ENCODE assay signal across 10 mouse cellular contexts in the genomic region with DNA sequence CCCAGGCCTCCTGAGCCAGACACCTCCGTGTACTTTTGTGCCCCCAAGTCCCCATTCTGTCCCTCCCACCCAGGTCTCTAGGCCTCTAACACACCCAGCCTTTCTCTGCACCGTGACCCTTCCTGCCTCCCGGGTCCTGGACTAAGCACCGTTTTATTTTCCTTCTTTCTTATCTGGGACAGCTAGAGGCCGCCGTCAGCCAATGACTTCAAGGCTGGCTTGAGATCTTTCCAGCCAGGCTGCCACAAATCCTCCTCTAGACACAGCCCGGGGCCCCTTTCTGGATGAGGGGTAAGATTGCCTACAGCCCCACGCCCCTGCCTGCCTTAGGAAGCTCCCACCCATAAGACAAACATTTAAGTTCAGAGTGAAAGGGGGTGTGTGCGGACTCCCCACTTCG. TPM values are rescaled to one million over a fixed set of nuclear protein-coding genes. Genes with fewer than 3 reads are reported as not detected.
DNase-seq lines count a peak whose midpoint lies in the region; ATAC-seq lines count a peak whose summit lies in the region.
"Had no signal": no experiment of that assay in that cellular context is flagged by ENCODE, and none has a peak within 500 bp of the region (broad histone marks: within the 10 kb centered on the region; RNA-seq: fewer than 3 reads in every experiment).

No protein-coding gene starts in this region.

- H3K27me3 ChIP-seq in kidney, embryonic 14.5 days (ENCODE audit: control insufficient read depth, insufficient read depth, low read length) = no peaks in the 10 kb centered on the region
- H3K27me3 ChIP-seq in embryonic facial prominence, embryonic 10.5 days (replicated peaks; ENCODE audit: low read depth, poor library complexity, severe bottlenecking) = peaks cover 52% of the 10 kb centered on the region
- H3K27me3 ChIP-seq in heart, embryonic 11.5 days (ENCODE audit: control insufficient read depth, insufficient read depth, low read length) = no peaks in the 10 kb centered on the region
- H3K27me3 ChIP-seq in liver, embryonic 12.5 days (replicated peaks) = peaks cover 33% of the 10 kb centered on the region

- H3K9ac ChIP-seq in kidney, embryonic 14.5 days (ENCODE audit: low read depth, low read length) = no peak overlapping the region; the same call in 1 of the 2 replicates
- peak overlapping the region; percentile 82 for H3K9ac ChIP-seq in heart, embryonic 11.5 days (ENCODE audit: low read depth, low read length)
- peak overlapping the region; percentile 24; the same call in 1 of the 2 replicates for H3K9ac ChIP-seq in liver, embryonic 12.5 days

- WGBS in kidney, embryonic 14.5 days = 15% methylated on average over 10 of the region's 10 CpGs
- 43% methylated on average over 10 of the region's 10 CpGs for WGBS in embryonic facial prominence, embryonic 10.5 days
- 13% methylated on average over 10 of the region's 10 CpGs for WGBS in heart, embryonic 11.5 days (ENCODE audit: insufficient replicate concordance)
- WGBS in liver, embryonic 12.5 days (ENCODE audit: insufficient replicate concordance) = 15% methylated on average over 10 of the region's 10 CpGs

- ATAC-seq in kidney, embryonic 14.5 days (ENCODE audit: low FRiP score, low TSS enrichment) = no peak
- ATAC-seq in heart, embryonic 11.5 days (replicated peaks; ENCODE audit: insufficient number of reproducible peaks, low FRiP score, low TSS enrichment) = 0 out of 2 replicates have a peak, but pooled peaks have one; percentile 8
- ATAC-seq in liver, embryonic 12.5 days = no peak
- ATAC-seq in granulocyte monocyte progenitor cell, adult 5-6 weeks (replicated peaks; ENCODE audit: poor library complexity, severe bottlenecking) = no peak
- ATAC-seq: CD4-positive, CD25-positive, alpha-beta regulatory T cell, adult 4 months had no signal

- H3K4me1 ChIP-seq in kidney, embryonic 14.5 days (ENCODE audit: control insufficient read depth, insufficient read depth, low read length) = peaks cover 28% of the 10 kb centered on the region
- peaks cover 61% of the 10 kb centered on the region for H3K4me1 ChIP-seq in embryonic facial prominence, embryonic 10.5 days
- H3K4me1 ChIP-seq in heart, embryonic 11.5 days (ENCODE audit: control insufficient read depth, insufficient read depth, low read length) = peaks cover 62% of the 10 kb centered on the region
- H3K4me1 ChIP-seq in liver, embryonic 12.5 days = peaks cover 49% of the 10 kb centered on the region

- no peaks in the 10 kb centered on the region for H3K9me3 ChIP-seq in kidney, embryonic 14.5 days (ENCODE audit: control insufficient read depth, low read length)
- H3K9me3 ChIP-seq in embryonic facial prominence, embryonic 10.5 days = peaks cover 2% of the 10 kb centered on the region; the same call in 1 of the 2 replicates
- no peaks in the 10 kb centered on the region for H3K9me3 ChIP-seq in heart, embryonic 11.5 days (replicated peaks; ENCODE audit: control insufficient read depth, low read length)
- H3K9me3 ChIP-seq in liver, embryonic 12.5 days (replicated peaks) = no peaks in the 10 kb centered on the region

- H3K36me3 ChIP-seq in kidney, embryonic 14.5 days (ENCODE audit: control insufficient read depth, insufficient read depth, low read length) = no peaks in the 10 kb centered on the region
- H3K36me3 ChIP-seq in embryonic facial prominence, embryonic 10.5 days (replicated peaks) = no peaks in the 10 kb centered on the region
- no peaks in the 10 kb centered on the region for H3K36me3 ChIP-seq in heart, embryonic 11.5 days (ENCODE audit: control insufficient read depth, insufficient read depth, low read length)
- no peaks in the 10 kb centered on the region for H3K36me3 ChIP-seq in liver, embryonic 12.5 days

- no peak overlapping the region for H3K4me3 ChIP-seq in kidney, embryonic 14.5 days (ENCODE audit: low read length)
- peak overlapping the region; percentile 8; the same call in 1 of the 2 replicates for H3K4me3 ChIP-seq in embryonic facial prominence, embryonic 10.5 days
- H3K4me3 ChIP-seq in heart, embryonic 11.5 days (ENCODE audit: low read depth, low read length) = peak overlapping the region; percentile 61
- H3K4me3 ChIP-seq in liver, embryonic 12.5 days = no peak overlapping the region

- H3K27ac ChIP-seq in kidney, embryonic 14.5 days (ENCODE audit: low read depth, low read length) = peak overlapping the region; percentile 43; the same call in 1 of the 2 replicates
- H3K27ac ChIP-seq in embryonic facial prominence, embryonic 10.5 days (replicated peaks) = peak overlapping the region; percentile 36; the same call in 1 of the 2 replicates
- H3K27ac ChIP-seq in heart, embryonic 11.5 days (ENCODE audit: low read depth, low read length) = peak overlapping the region; percentile 97
- no peak overlapping the region for H3K27ac ChIP-seq in liver, embryonic 12.5 days

- DNase-seq in kidney, postnatal 4 days = no peak
- DNase-seq in embryonic facial prominence, embryonic 10.5 days (ENCODE audit: low spot score) = no peak
- no peak for DNase-seq in cerebellum, postnatal 14 days
- DNase-seq in adrenal gland, postnatal 14 days = no peak
- DNase-seq: cerebellum, adult 18-20 months had no signal

- H3K4me2 ChIP-seq in kidney, embryonic 14.5 days (replicated peaks; ENCODE audit: low read depth, low read length) = peak overlapping the region; percentile 13
- H3K4me2 ChIP-seq in heart, embryonic 11.5 days = peak overlapping the region; percentile 85
- H3K4me2 ChIP-seq in liver, embryonic 12.5 days = peak overlapping the region; percentile 31; the same call in 1 of the 2 replicates

RNA-seq across cellular contexts. Expression of a gene that starts 54.1 kb away (rescaled TPM):
- polyA plus RNA-seq in kidney, embryonic 14.5 days (2014; fragmentation: Nextera tagmentation; extraction: Ambion mirVana) = 0.47 and 1.8 TPM in 2 replicates
- 0.97 and 1.0 TPM in 2 replicates for polyA plus RNA-seq in embryonic facial prominence, embryonic 10.5 days (2016; fragmentation: Nextera tagmentation; extraction: Ambion mirVana)
- 0.56 and 0.77 TPM in 2 replicates for polyA plus RNA-seq in heart, embryonic 11.5 days (2014; fragmentation: Nextera tagmentation; extraction: Ambion mirVana)
- polyA plus RNA-seq in liver, embryonic 12.5 days (2016; fragmentation: Nextera tagmentation; extraction: Ambion mirVana) = not detected in 2 replicates
- not detected in 2 replicates for total RNA-seq in granulocyte monocyte progenitor cell, adult 5-6 weeks (2014; fragmentation: Nextera tagmentation)
- total RNA-seq in granulocyte monocyte progenitor cell, adult 5-6 weeks (2017) = not detected in 2 replicates
- 1.4 and 2.2 TPM in 2 replicates for total RNA-seq in adrenal gland, postnatal 14 days (2021)
- polyA plus RNA-seq: CD4-positive, CD25-positive, alpha-beta regulatory T cell, adult 4 months had no signal

Comparison
In these comparisons a context has a peak if more than half of its experiments do, and no peak if none do; other contexts are left out.
1. H3K4me2 ChIP-seq: peak in every context shown above with its lines; median percentile 85 in heart, embryonic 11.5 days; 31 in liver, embryonic 12.5 days; 13 in kidney, embryonic 14.5 days.
2. H3K4me3 ChIP-seq: peak in embryonic facial prominence, embryonic 10.5 days (single experiment) and heart, embryonic 11.5 days (single experiment); none in kidney, embryonic 14.5 days (single experiment) and liver, embryonic 12.5 days (single experiment).